Mouse (Mus musculus): ENCODE results near the gene Hnrnpa2b1. TPM values are rescaled to one million over a fixed set of nuclear protein-coding genes. Genes with fewer than 3 reads are reported as not detected.

The Hnrnpa2b1 gene
- total RNA-seq, 1 experiment = 609 TPM

- no peak overlapping the region for H3K27ac ChIP-seq (ENCODE audit: insufficient read depth, low read depth, low read length, poor library complexity, severe bottlenecking)
- peak; percentile 67 for DNase-seq (ENCODE audit: low read depth, low spot score)
- in situ Hi-C loops (cut with MboI; ENCODE audit: low sequenced_read_pairs in 2 of 2, unreplicated experiment in 2 of 2) = no loop called here
- H3K36me3 ChIP-seq (ENCODE audit: control insufficient read depth, insufficient read depth, low read length, poor library complexity, severe bottlenecking) = peaks cover 24% of the 10 kb centered on the region; the same call in 1 of the 2 replicates
- H3K9me3 ChIP-seq (ENCODE audit: control insufficient read depth, insufficient read depth, low read depth, low read length) = no peaks in the 10 kb centered on the region
- H3K4me1 ChIP-seq (ENCODE audit: control insufficient read depth in 2 of 2, insufficient read depth in 2 of 2, low read length in 2 of 2, poor library complexity in 1 of 2) = no peaks in the 10 kb centered on the region
- H3K4me3 ChIP-seq (ENCODE audit: insufficient read depth in 1 of 2, low read depth in 1 of 2, low read length in 2 of 2, poor library complexity in 1 of 2, severe bottlenecking in 1 of 2) = no peak overlapping the region
- no peak for TF ChIP-seq MAFK (IDR thresholded peaks at IDR 0.05; ENCODE audit: insufficient read depth, low read depth, low read length)
- TF ChIP-seq HCFC1 (IDR thresholded peaks at IDR 0.05; ENCODE audit: borderline replicate concordance, insufficient read depth, low read length) = no peak
- TF ChIP-seq CHD2 (IDR thresholded peaks at IDR 0.05; ENCODE audit: low read depth, low read length) = no peak
- no peak for TF ChIP-seq ZC3H11A (IDR thresholded peaks at IDR 0.05; ENCODE audit: borderline replicate concordance, low read depth, low read length)
- no peak for TF ChIP-seq ZNF384 (IDR thresholded peaks at IDR 0.05; ENCODE audit: low read depth, low read length)
- no peak overlapping the region for H3K9ac ChIP-seq (ENCODE audit: insufficient read depth, low read depth, low read length, poor library complexity, severe bottlenecking)
Observed at GRCm38 (mm10) chr6:51459313-51460020, 10.2 kb downstream of the Hnrnpa2b1 start.

- no peak for DNase-seq (ENCODE audit: low read depth, low spot score)
- Histone ChIP-seq H3K4me1 (ENCODE audit: control insufficient read depth in 2 of 2, insufficient read depth in 2 of 2, low read length in 2 of 2, poor library complexity in 1 of 2) (no peaks in the 10 kb centered on the region), H3K4me3 (ENCODE audit: insufficient read depth in 1 of 2, low read depth in 1 of 2, low read length in 2 of 2, poor library complexity in 1 of 2, severe bottlenecking in 1 of 2) (no peak overlapping the region), H3K36me3 (ENCODE audit: control insufficient read depth, insufficient read depth, low read length, poor library complexity, severe bottlenecking) (peaks cover 21% of the 10 kb centered on the region; the same call in 1 of the 2 replicates), H3K27ac (ENCODE audit: insufficient read depth, low read depth, low read length, poor library complexity, severe bottlenecking) (no peak overlapping the region), H3K9ac (ENCODE audit: insufficient read depth, low read depth, low read length, poor library complexity, severe bottlenecking) (no peak overlapping the region), H3K9me3 (ENCODE audit: control insufficient read depth, insufficient read depth, low read depth, low read length) (no peaks in the 10 kb centered on the region)
- in situ Hi-C loops (cut with MboI; ENCODE audit: low sequenced_read_pairs in 2 of 2, unreplicated experiment in 2 of 2) = no loop called here
- no peak for TF ChIP-seq CHD2 (IDR thresholded peaks at IDR 0.05; ENCODE audit: low read depth, low read length)
- TF ChIP-seq MAFK (IDR thresholded peaks at IDR 0.05; ENCODE audit: insufficient read depth, low read depth, low read length) = no peak
- TF ChIP-seq HCFC1 (IDR thresholded peaks at IDR 0.05; ENCODE audit: borderline replicate concordance, insufficient read depth, low read length) = no peak
Observed at GRCm38 (mm10) chr6:51458925-51459312, 10.8 kb downstream of the Hnrnpa2b1 start.

- Histone ChIP-seq H3K4me1 (ENCODE audit: control insufficient read depth in 2 of 2, insufficient read depth in 2 of 2, low read length in 2 of 2, poor library complexity in 1 of 2) (no peaks in the 10 kb centered on the region), H3K4me3 (ENCODE audit: insufficient read depth in 1 of 2, low read depth in 1 of 2, low read length in 2 of 2, poor library complexity in 1 of 2, severe bottlenecking in 1 of 2) (no peak overlapping the region), H3K27ac (ENCODE audit: insufficient read depth, low read depth, low read length, poor library complexity, severe bottlenecking) (no peak overlapping the region), H3K36me3 (ENCODE audit: control insufficient read depth, insufficient read depth, low read length, poor library complexity, severe bottlenecking) (peaks cover 12% of the 10 kb centered on the region; the same call in 1 of the 2 replicates), H3K9ac (ENCODE audit: insufficient read depth, low read depth, low read length, poor library complexity, severe bottlenecking) (no peak overlapping the region), H3K9me3 (ENCODE audit: control insufficient read depth, insufficient read depth, low read depth, low read length) (no peaks in the 10 kb centered on the region)
- no peak for DNase-seq (ENCODE audit: low read depth, low spot score)
- no peak for TF ChIP-seq ZC3H11A (IDR thresholded peaks at IDR 0.05; ENCODE audit: borderline replicate concordance, low read depth, low read length)
- TF ChIP-seq MAFK (IDR thresholded peaks at IDR 0.05; ENCODE audit: insufficient read depth, low read depth, low read length) = no peak
- TF ChIP-seq ZNF384 (IDR thresholded peaks at IDR 0.05; ENCODE audit: low read depth, low read length) = no peak
- in situ Hi-C loops (cut with MboI; ENCODE audit: low sequenced_read_pairs in 2 of 2, unreplicated experiment in 2 of 2) = no loop called here
Observed at GRCm38 (mm10) chr6:51457770-51458387, 11.8 kb downstream of the Hnrnpa2b1 start.

GRCm38 (mm10) chr6:51457283-51457682 is 12.4 kb downstream of the Hnrnpa2b1 start:
- H3K27ac ChIP-seq (ENCODE audit: insufficient read depth, low read depth, low read length, poor library complexity, severe bottlenecking) = no peak overlapping the region
- peaks cover 11% of the 10 kb centered on the region; the same call in 1 of the 2 replicates for H3K36me3 ChIP-seq (ENCODE audit: control insufficient read depth, insufficient read depth, low read length, poor library complexity, severe bottlenecking)
- no peaks in the 10 kb centered on the region for H3K4me1 ChIP-seq (ENCODE audit: control insufficient read depth in 2 of 2, insufficient read depth in 2 of 2, low read length in 2 of 2, poor library complexity in 1 of 2)
- no peak overlapping the region for H3K9ac ChIP-seq (ENCODE audit: insufficient read depth, low read depth, low read length, poor library complexity, severe bottlenecking)
- no peaks in the 10 kb centered on the region for H3K9me3 ChIP-seq (ENCODE audit: control insufficient read depth, insufficient read depth, low read depth, low read length)
- DNase-seq (ENCODE audit: low read depth, low spot score) = no peak
- in situ Hi-C loops (cut with MboI; ENCODE audit: low sequenced_read_pairs in 2 of 2, unreplicated experiment in 2 of 2) = no loop called here
- no peak overlapping the region for H3K4me3 ChIP-seq (ENCODE audit: insufficient read depth in 1 of 2, low read depth in 1 of 2, low read length in 2 of 2, poor library complexity in 1 of 2, severe bottlenecking in 1 of 2)
- TF ChIP-seq CHD2 (IDR thresholded peaks at IDR 0.05; ENCODE audit: low read depth, low read length) (no peak), ZC3H11A (IDR thresholded peaks at IDR 0.05; ENCODE audit: borderline replicate concordance, low read depth, low read length) (no peak), MAFK (IDR thresholded peaks at IDR 0.05; ENCODE audit: insufficient read depth, low read depth, low read length) (no peak), HCFC1 (IDR thresholded peaks at IDR 0.05; ENCODE audit: borderline replicate concordance, insufficient read depth, low read length) (no peak), ZNF384 (IDR thresholded peaks at IDR 0.05; ENCODE audit: low read depth, low read length) (no peak)

Measured in ES-E14 (cell line).